Mouse (Mus musculus): Measurements from ENCODE around the gene Kcnab3.

DNA sequence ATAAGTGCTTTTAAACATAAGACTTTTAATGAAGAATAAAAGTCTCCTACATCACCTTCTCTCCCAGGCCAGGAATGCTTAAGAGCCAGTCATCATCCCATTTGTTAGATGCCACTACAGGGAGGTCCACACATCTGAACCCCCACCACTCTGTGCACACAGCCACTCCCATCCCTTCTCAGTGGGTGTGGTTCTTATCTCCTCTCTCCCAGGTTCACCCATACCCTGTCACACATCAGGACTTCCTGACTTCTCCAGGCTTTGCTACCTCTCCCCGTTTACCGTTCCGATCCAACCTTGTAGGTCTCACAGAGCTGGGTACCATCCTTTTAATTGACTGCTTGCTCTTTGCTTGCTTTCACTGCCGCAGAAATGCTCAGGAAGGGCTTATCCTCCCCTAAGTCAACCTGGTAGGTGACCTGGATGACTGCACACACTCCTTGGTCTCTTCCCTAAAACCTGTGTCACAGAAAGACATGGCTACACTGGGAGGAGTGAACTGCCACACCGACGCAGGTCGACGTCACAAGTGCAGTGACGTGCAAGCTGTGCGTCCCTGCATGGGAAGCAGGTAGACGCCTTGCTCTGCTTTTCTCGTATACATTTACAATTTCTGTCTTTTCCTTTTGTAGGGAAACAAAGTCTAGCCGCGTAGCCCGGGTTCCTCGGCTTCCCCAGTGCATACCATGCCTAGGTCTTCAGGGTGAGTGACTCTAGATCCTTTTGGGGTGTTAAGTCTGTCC, 47.3 kb downstream of the Kcnab3 start:
- no peak for TF ChIP-seq CTCF (IDR thresholded peaks at IDR 0.05; ENCODE audit: control insufficient read depth, insufficient read depth, insufficient replicate concordance, low read depth, low read length)
- no peak for TF ChIP-seq POLR2A (IDR thresholded peaks at IDR 0.05; ENCODE audit: control insufficient read depth, low read depth, low read length)

All from testis, adult 2 months (tissue).